Mouse (Mus musculus) cortical plate, adult 2 months (tissue): Measurements from ENCODE around the gene Cyb561.

Experiments
- CTCF ChIP-seq: fragments of 200-500 bp; IDR thresholded peaks from 2 replicates; pipeline ENCODE4 v1.5.1; 2011; ENCODE audit warnings: mild to moderate bottlenecking, control low read depth, low read length; ENCODE audit not compliant: insufficient read depth; ENCODE audit errors: extremely low read depth
- POLR2A ChIP-seq: fragments of 200-500 bp; IDR thresholded peaks from 2 replicates; pipeline ENCODE4 v1.6.1; 2011; ENCODE audit warnings: mild to moderate bottlenecking, low read length, control low read depth; ENCODE audit not compliant: insufficient read depth; ENCODE audit errors: extremely low read depth

DNA sequence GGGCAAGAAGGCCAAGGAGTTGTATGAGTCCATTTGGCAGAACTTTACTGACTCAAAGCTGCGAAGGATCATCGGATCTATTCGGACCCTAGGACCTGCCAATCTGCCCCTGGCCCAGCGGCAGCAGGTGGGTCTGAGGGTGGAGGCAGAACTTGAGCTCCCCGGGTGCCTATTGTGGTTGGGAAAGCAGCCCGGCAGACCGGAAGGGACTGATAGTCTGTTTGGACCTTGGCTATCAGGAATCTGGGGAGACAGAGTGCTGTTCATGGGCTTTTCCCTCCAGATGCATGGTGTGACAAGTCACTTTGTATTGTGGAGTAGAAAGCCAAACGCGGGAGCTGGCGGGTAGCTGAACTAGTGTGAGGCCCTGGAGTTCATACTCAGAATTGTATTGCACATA, 15.8 kb upstream of the Cyb561 start:
- no peak for TF ChIP-seq CTCF
- TF ChIP-seq POLR2A: no peak
